Mouse (Mus musculus) spleen, postnatal 10 days (tissue): ENCODE data around the gene Slc46a2.

Source experiments
- DNase-seq, 2 experiments: peaks; one replicate each; pipeline ENCODE4 v3.0.0; 2021 to 2022; ENCODE audit warnings: low spot score in 2 of 2

The Slc46a2 gene

DNA sequence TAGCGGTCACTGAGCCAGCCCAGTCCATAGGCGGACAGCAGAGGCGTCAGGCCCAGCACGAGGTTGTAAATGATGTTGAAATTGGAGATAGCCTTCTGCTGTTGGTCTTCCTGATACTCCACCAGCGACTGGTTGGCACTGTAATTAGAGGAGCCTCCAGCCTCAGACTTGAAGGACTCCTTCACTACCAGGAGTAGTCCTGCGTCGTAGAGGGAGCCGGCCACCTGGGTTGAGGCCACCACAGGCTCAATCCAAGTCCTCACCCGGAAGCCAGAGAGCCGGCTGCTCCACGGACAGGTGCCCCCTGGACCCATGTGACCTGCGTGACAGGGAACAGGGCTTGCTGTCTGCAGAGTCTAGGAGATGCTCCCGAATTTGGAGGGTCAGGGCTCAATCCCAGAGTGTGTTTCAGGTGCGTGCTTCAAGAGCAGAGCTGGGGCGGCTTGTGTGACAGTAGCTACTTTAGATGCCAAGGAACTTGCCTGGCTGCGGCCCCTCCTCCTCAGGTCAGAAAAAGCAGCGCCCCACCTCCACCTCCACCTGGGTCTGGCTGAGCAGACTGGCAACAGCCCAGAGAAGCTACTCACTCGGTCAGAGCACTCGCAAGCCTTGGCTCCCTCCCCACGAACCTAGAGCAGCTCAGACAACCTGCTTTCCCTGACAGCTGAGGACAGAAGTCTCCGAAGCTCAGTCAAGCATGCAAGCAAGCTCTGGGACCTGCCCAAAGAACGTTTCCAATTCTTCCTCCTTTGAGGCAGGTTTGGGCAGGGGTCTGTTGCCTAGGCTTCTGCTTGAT, at the start of gene Slc46a2:
Gene Slc46a2, minus strand, starts transcription at position 449 of the 796 bp plus-strand sequence.
- DNase-seq = no peak

DNA sequence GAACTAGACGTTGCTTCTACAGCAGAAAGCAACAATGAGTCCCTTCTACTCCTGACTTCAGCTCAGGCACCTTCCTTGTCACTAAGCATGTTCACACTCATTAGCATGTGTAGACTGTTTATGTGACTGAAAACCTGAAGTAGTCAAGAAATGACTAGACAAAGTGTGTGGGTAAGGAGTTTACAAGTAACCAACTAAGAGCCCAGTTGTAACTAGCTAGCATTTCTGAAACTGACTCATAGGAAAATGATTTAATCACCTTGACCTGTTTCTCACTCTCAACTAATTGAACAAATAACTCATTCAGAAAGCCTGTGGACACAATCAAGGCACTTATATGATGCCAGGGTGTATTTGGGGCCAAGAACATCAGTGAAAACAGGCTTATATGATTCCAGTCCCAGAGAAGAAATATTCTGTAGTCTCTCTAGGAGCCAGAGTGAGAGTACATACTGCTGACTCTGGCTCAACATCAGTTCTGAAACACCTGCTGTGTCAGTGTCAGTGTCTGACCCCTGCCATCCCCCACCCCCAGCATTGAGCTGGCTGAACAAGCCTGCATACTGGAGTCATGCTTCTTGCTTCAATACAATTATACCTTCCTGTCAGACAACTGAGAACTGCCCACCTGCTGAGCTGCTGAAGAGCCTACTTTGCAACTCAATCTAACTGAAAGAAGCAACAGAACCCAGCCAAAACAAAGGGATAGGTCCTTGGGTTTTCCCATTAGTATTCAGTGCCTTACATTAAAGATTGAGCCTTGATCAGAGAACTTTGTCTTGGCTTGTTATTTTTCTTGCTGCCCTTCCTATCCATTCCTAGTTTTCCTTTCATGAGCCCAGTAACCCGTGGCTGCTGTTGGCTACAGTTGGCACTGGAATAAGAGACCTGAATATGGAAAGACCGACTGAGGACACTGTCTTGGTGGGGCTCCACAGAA, 48.8 kb upstream of the Slc46a2 start, which contains the start of gene Mup6:
Gene Mup6, plus strand, starts transcription at position 890 of the 940 bp plus-strand sequence.
- DNase-seq = no peak

DNA sequence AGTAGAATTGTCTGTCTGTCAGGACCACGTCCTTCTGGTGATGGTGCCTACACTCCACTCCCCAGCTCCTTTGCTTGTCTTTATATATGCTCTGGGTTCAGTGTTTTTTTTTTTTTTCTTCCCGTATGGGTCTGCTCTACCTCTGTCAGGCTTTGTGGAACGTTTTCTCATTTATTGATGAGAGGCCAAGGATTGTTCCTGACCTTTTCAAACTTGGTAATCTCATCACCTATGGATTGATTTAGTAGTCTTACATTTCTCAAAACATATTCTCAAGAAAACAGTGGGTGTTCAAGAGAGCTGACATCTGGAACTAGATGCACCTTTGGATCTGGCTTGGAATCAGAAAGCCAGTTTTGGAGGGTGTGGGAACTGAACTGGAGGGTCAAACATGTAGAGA, 45.8 kb upstream of the Slc46a2 start, which contains the start of gene Mup4:
Gene Mup4, minus strand, starts transcription at position 101 of the 400 bp plus-strand sequence.
- DNase-seq = no peak

DNA sequence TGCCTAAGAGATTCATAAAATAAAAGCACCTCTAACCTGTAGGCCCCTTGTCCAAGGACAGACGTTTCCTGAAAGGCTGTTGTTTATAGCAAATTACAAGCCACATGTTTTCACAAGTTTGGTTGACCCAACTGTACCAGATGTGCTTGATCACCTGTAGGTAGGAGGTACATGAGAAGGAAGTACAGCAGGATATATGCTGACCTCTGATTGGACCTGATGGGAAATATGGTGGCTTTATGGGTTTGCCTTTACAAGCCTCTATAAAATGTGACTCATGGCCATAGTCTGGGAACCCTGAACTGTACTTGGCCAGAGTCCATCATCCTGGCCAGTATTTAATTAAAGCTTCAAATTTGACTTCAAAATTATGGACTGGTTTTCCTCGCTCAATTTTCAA, 22.7 kb upstream of the Slc46a2 start:
- DNase-seq = no peak

DNA sequence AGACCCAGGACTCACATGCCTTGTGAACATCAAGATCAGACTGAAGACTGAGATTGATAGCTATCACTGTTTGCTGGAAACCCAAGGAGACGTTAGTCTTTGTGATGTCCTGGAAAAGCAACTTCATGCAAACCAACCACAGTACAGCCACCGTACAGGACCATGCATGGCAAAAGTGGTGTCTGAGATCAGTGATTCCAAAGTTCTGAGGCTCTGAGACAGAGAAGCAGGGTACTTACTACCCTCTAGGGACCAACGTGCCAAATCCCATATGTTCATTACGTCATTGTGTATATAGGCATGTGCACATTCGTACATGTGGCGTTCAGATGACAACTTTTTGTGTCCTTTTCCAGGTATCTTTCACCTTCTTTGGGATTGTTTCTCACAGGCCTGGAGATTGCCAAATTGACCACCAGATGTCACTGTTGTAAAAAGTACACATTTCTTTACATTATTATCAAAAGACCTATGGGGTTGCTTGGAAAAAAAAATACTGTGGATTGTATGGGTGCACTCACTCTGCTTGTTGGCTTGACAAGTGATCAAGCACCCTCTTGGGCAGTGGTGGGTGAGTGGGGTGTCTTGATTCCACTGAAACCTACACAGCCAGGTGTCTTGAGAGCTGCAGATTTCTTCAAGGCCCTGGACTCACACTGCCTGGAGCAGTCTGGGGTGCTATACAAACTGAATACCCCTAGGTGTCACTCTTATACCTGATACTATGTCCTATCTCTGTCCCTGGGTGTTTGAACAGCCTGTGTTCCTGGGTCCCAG, 17.8 kb upstream of the Slc46a2 start:
- no peak for DNase-seq

DNA sequence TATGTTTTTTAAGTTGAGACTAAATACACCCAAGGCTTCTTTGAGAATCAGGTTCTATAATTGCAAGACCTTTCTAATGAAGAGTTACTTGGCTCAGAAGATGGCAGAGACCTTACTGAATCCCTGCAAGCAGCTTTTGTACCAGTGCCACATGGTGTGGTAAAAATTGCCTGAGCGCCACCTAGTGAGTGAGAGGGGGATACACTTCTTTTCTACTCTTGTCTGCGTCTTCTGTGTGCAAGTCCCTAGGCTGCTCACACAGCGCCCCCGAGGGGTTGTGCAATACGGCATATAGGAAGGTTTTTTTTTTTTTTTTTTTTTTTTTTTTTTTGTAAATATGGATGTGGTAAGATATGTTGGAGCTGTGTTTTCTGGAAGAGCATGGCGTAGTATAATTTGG, 13.5 kb upstream of the Slc46a2 start:
- DNase-seq = peak; percentile 11 to 81

DNA sequence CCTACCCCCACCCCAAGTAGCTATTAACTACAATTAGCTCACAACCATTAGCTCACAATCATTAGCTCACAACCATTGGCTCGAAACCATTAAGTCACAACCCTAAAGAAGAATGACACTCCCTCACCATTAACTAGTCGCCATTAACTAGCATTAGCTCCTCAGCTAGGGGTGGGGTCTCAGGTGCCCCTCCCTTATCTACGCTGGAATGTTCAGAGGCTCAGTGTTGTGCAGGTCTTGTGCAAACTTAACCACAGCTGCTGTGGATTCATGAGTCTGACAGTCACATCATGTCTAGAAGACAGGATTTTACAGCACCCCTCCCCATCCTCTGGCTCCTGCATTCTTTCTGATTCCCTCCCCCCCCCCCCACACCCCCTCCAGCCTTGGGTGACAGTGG, 12.8 kb upstream of the Slc46a2 start:
- no peak for DNase-seq

DNA sequence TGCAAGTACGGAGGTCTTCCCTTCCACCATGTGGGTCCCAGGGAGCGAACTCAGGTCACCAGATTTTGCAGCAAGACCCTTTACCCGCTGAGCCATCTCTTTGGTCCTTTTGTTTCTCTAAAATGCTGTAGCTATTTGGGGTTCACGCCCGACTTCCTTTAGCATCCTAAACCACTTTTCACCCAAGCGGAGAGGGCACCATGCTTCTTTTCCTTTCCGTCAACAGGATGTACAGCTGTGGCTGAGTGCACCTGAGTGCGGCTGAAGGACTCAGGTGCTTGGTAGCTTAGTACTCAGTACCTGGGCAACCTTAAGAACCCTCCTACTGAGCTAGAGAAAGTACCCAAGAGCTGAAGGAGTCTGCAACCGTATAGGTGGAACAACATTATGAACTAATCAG, 10.2 kb upstream of the Slc46a2 start:
- no peak for DNase-seq

DNA sequence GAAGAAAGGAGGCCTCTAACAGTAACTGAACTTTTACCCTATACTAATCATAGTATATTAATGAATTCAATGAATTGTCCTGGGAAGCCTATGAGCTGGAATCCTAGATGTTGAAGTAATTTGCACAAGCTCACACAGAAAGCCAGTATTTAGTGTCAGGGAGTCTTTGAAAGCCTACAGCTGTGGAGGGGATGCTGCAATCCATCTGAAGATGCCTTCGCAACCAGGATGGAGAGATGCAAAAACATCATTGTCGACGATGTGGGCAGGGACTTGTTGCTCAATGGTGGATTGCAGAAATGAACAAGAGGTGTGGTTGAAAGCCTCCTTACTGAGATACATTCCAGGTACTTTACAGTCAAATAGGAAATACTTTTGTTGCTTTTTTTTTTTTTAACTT, 3.1 kb upstream of the Slc46a2 start:
- DNase-seq = no peak

DNA sequence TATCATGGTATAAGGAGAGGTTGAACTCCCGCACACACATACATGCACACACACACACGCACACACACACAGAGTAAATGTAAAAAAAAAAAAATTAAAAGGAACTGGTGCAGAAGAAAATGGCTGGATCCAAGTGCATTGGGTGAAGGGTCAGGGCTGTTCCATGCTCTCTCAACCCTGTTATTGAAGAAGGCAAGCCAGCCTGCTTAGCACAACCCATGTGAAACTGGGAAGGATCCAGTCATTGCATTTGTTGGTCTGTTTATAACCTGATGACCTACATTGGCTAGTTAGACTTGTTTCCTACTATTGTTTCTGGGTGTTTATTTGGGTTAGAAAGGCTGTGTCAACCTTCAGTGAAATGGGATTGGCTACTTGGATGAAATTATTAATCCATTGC, 6.1 kb downstream of the Slc46a2 start:
- DNase-seq = no peak

DNA sequence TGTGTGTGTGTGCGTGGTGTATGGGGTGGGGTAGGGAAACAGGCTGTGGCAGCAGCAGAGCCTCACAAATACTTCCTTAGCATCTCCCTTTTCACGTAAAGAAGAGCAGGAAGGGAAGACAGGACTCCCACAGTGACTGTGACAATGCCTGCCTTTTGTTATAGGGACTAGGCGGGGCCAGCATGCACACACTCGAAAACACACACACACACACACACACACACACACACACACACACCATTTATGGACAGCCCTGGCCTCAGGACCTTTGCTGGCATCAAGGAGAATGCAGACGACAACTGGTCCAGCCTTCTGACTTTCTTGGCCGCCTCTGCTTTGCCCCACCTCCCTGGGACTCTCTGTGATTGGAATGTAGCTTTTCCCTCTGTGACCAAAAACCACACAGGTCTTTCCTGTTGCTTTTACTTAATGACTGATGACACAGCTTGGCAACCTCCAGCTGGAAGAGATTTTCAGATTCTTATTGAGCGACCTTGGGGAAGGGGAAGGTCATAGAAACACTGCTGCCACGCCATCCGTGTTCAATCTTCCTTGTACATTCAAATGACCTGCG, 7.1 kb downstream of the Slc46a2 start:
- no peak for DNase-seq

DNA sequence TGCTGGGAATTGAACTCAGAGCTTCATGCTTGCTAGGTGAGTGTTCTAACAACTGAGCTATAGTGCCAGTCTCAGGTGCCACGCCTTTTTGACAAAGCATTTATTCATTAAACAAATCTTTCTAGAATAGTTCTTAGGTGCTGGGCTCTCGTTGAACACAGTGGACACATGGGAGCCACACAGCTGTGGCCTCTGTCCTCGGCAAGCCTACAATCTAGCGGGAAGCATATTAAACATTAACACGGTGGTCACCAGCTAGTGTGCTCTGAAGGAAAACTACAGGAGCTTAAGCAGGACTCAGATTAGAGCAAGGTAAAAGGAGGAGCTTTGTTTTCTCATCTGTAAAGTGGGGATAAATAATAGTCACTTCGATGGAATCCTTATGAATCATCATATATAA, 7.8 kb downstream of the Slc46a2 start:
- DNase-seq = no peak

DNA sequence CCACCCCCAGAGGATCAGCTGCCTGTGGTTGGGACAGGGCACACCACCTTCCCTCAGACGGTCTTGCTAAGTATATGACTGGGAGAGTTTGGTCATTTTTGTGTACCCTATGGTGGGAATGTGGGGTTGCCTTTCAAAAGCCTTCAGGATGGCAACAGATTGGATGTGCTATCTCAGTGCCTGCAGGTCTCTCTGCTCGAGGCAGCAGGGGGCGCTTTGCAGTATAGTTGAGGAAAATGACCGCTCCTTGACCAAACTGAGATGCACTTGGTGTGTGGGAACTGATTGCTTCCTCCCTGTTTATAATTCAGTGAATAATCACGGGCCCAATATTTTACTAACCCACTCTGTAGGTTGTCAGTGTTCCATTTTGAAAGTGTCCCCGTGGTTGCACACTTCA, 12.3 kb downstream of the Slc46a2 start:
- DNase-seq = no peak

DNA sequence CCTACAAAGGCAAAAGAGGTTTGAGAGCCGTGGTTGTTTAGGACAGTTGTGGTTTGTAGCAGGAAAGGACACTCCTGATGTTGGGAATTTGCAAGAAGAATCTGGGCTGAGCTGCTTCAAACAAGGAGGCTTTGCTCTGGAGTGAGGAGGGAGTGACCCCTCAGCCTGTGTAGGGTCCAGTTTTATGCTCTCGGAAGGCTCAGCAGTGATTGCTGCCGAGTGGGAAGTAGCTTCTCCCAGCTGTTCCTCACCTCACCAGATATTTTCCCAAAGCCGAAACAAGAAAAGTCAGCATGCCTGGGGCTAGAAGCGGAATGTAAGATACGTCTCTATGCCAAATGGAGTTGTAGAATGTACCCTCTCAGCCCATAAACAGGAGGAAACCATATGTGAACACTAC, 13.0 kb downstream of the Slc46a2 start:
- no peak for DNase-seq

DNA sequence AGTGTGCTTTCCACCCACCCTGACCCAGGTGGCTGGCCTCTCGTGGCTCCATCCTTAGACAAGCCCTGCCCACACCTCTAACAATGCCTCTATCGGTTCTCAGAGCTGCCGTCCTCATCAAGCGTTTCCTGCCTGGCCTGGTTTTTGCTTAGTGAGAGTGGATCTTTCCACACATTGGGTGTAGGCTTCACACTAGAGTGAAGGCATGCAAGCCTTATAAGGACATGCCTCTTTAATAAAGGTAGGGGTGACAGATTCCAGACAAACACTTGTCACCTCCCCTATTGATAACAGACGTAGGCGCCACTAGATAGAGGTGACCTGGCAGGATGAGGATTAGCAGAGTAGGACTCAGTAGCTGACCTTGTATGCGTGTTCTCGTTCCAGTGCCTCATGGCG, 16.3 kb downstream of the Slc46a2 start:
- no peak for DNase-seq

DNA sequence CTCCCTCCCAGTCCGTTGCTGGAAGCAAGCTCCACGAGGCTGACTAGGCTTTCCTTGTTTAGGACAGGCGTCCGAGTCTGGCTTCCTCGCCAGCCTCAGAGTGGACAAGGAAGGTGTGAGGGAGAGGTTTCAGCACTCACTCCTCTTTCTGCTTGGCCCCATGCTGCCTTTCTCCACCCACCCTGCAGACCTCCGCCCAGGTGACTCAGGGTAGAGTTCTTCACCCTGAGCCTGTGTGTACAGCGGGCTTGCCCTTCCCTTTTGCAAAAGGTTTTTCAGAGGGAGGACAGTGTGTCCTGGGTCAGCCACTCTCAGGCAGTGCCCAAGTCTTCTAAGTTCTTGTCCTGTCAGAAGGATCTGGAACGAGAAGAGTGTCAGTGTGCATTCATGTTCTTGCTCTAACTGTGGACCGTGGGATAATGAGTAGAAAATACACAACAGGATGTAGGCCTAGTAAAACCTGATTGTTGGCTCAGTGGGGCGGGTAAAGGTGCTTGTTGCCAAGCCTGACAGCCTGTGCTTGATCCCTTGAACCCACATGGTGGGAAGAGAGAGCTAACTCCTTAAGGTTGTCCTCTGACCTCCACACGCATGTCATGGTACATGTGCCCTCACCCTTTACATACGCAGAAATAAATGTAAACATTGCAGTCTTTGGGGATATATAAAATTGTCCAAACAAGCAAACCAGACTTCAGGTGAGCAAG, 16.9 kb downstream of the Slc46a2 start:
- no peak for DNase-seq

DNA sequence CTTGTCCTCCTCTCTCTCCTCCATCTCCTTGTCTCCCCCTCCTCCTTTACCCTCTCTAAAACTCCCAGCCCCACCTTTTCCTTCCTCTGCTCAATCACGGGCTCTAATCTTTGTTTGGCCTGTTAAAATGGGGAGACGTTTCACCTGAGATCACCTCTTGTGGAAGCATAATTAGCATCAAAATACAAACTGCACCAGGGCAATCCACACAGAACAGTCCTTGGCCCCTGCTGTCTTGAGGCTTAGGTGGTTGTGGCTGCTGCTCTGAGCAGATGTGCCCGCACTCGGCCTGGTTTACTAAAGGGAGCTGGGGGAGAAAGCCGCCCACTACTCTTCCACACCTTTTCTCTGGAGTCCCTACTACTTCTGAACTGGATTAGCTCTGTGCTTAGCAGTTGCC, 18.9 kb downstream of the Slc46a2 start:
- no peak for DNase-seq

DNA sequence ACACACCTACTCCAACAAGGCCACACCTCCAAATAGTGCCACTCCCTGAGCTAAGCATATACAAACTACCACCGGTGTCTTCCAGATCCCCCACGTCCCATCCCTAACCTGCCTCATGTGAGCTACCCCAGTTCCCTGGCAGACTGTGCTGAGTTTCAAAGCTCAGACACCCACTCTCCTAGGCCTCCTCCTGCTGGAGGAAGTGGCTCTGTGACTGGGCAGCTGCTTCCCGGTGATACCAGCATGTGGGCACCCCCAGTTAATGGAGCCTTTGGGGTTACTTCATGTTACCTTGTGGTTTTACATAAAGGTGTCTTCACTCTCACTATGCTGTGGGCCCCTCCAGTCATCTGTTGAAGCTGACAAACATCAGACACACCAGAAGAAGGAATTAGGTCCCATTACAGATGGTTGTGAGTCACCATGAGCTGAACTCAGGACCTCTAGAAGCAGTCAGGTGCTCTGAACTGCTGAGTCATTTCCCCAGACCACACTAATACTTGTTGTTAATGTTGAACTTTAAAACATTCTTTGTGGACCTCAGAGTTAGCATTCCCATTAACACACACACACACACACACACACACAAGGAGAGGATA, 19.8 kb downstream of the Slc46a2 start:
- no peak for DNase-seq

DNA sequence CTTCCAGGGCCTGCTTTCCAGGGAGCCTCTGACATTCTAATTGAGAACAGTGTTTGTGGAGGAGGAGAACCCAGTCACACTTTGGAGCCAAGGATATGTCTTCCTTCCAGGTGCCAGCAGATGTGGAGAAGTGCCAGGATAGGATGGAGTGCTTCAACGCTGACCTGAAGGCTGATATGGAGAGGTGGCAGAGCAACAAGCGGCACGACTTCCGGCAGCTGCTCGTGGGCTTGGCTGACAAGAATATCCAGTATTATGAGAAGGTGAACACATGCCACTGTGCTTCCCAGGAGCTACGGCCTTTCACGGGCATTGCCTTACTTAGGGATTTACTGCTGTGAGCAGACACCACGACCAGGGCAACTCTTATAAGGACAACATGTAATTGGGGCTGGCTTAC, 20.4 kb downstream of the Slc46a2 start:
- no peak for DNase-seq

DNA sequence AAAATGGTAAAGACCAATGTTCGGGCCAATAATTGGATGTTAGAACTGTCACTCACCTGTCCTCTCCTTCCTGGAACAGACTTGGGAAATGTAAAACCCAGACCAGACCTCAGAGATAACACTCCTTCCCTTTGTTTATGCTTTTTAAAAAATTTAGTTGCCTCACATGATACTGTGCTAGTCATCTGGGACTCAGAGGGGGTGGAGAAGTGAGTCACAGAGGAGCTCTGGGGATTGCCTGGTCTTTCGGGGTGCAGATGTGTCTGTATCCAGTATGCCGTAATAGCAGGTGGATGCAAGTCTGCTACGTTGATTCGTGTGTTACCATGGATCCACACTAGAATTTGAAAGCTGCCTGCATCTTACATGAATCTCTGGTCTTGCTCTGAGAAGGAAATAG, 22.1 kb downstream of the Slc46a2 start:
- no peak for DNase-seq
